Mouse (Mus musculus): Measurements from ENCODE around the gene Csk. TPM values are rescaled to one million over a fixed set of nuclear protein-coding genes. Genes with fewer than 3 reads are reported as not detected.

Gene Csk
- total RNA-seq, 2 experiments from 2014 or later: 7.1 to 14.0 TPM

DNA sequence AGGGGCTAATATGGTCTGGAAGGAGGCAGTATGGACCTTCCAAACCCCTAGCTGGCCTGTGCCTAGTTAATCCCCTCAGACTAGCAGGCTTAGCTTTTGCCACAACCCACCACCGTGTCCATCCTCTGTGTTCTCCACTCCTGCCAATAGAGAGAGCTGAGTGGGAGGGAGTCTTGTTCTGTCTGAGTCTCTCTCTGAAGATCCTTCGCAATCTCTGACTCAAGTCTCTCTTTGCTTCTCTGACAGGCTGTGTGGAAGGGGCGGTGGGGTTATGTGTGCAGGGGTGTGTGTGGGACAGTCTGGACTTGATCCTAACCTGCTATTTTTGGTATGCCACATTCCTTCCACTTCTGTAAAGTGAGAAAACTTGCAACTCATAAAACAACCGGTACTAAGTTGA is 48.6 kb downstream of the Csk start:
- Histone ChIP-seq H3K27ac (no peak overlapping the region), H3K4me3 (no peak overlapping the region)
- intact Hi-C loops (cut with DNase I): no loop called here
- no peak for TF ChIP-seq CTCF (IDR thresholded peaks at IDR 0.05)
- DNase-seq: no peak

DNA sequence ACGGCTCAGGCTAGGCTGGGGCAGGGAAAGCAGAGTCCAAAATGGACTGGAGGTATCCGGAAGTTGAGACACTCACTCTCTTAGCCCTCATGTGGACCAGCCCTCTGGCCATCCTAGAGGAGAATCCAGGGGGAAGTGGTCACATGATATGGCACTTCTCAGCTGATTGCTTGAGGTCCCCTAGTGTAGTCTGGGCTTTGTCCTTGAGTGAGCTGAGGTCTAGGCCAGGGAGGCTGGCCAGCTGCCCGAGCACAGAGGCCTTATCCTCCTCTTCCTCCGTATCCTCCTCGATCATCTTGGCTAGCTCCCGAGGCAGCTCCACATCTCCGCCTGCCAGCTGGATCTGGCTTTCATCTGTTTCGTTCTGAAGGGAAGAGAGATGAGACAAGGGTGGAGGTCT is 51.3 kb downstream of the Csk start:
- no peak overlapping the region for H3K27ac ChIP-seq
- TF ChIP-seq CTCF (IDR thresholded peaks at IDR 0.05): no peak
- H3K4me3 ChIP-seq: no peak overlapping the region
- intact Hi-C loops (cut with DNase I): no loop called here
- DNase-seq: no peak

DNA sequence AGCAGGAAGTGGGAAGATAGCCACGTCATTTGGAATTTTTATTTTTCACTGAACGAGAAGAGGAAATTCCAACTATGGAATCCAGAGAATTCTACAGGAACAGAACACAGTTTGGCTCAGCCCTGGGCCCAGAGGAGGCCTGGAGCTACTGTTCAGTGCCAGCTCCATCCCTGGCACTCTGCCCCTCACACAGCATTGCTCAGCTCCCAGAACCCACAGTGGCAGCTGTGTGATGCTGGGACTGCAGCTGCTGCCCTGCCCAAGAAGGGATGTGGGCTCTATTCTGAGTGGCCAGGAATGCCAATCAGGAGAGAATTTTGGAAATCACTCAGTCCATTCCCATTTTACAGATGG is 52.1 kb downstream of the Csk start:
- intact Hi-C loops (cut with DNase I): no loop called here
- no peak overlapping the region for H3K4me3 ChIP-seq
- TF ChIP-seq CTCF (IDR thresholded peaks at IDR 0.05): no peak
- peak; percentile 59 for DNase-seq
- peak overlapping the region; percentile 48 for H3K27ac ChIP-seq

DNA sequence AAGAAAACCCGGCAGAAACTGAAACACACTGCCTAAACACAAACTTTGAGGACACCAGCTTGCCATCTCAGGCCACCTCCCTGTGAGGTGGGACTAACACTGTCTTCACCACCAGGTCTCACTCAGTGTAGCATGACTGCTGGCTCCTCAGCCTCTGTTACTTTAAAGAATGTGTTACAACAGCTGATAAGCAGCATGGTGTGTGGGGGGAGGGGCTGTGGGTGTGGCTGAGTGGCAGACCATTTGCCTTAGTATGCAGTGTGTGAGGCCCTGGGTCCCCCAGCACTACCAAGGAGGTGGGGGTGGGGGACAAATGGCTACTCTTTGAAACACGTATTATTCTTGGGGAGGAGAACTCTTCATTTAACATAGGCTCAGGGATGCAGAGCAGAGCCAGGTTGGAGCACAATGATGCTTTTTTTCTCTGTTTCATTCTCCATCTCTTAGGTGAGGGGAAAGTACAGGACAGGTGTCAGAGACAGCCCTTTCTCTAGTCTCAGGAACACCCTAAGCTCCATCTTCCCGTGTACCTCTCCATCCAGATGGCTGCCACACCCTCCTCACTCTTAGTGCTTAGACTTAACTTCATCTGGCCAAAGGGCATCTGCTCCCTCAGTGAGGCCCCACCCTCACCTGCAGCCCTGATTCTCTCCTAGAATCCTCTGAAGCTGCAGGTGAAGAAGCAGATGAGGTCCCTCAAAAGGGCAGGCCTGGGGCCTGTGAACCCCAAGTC is 52.6 kb downstream of the Csk start:
- intact Hi-C loops (cut with DNase I): no loop called here
- Histone ChIP-seq H3K27ac (peak overlapping the region; percentile 48), H3K4me3 (no peak overlapping the region)
- no peak for TF ChIP-seq CTCF (IDR thresholded peaks at IDR 0.05)
- DNase-seq: no peak

DNA sequence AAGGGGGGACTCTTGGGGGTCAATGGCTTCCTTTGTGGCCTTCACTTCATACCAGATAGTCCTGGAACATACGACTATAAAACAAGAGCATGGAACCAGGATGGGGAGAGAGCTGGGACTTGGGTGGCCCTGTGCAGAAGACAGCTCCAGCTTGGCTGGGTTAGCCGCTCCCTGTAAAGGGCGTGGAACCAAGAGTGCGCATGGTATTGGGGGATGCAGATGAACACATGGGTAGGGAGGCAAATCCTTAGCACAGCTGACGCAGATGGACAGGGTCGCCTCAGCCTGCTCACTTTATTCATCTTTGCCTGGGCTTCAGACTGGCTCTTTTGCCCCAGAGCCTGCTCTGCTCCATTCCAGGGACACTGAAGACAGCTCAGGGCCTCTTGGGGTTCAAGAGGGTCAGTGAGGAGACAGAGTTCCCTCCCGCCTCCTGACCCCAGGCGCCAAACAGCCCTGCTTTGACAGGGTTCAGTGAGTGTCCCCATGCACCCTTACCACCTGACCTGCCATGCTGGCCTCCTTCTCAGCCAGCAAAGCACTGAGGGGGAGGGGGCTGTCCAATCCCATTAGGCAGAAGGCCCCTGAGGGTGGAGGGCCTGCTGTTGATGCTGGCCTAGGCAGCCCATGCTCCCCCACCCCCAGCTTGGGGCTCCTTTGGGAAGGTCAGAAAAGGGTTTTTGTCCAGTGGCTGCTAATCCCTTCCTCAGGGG is 54.4 kb downstream of the Csk start:
- DNase-seq: no peak
- intact Hi-C loops (cut with DNase I): no loop called here
- Histone ChIP-seq H3K4me3 (no peak overlapping the region), H3K27ac (0 out of 2 replicates have a peak overlapping the region, but pooled peaks have one; percentile 20)
- TF ChIP-seq CTCF (IDR thresholded peaks at IDR 0.05): no peak

DNA sequence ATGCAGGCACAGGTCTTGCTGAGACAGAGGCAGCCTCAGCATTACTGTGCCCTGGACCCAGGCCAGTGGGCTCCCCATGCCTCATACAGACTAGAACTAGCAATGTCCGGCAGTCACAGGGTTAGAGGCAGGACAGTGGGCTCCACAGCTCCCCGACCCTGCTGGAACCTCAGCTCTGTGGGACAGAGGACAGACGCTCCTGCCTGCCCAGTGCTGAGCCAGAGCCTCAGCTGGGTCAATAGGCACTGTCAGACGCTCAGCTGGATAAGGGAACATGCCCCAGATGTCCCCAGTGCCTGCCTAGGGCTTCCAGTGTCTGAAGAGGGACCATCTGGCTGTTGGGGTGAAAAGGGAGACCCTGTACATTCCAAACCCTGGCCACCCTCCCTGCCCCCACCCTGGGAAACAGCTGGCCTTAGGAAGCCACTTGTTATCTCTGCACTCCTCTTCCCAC is 55.5 kb downstream of the Csk start:
- no peak overlapping the region for H3K4me3 ChIP-seq
- intact Hi-C loops (cut with DNase I): no loop called here
- no peak for DNase-seq
- TF ChIP-seq CTCF (IDR thresholded peaks at IDR 0.05): no peak
- H3K27ac ChIP-seq: no peak overlapping the region

DNA sequence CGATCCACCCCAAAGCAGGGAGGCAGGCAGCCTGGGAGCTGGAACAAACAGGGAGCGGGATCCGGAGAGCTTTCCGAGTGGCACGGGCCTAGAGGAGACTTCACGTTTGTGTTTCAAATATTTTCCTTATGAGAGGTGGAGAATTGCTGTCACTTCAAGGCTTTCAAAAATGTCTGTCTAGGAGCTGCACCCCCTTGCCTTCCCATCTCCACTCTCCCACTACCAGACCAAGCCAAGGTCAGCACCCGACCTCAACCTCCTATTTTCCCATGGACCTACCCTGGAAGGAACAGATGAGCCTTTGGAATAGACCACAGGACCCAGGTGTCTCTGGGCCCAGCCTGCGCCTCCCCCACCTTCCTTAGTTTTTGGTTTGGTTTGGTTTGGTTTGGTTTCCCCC is 56.2 kb downstream of the Csk start:
- Histone ChIP-seq H3K4me3 (no peak overlapping the region), H3K27ac (no peak overlapping the region)
- TF ChIP-seq CTCF (IDR thresholded peaks at IDR 0.05): no peak
- no peak for DNase-seq
- intact Hi-C loops (cut with DNase I): no loop called here

DNA sequence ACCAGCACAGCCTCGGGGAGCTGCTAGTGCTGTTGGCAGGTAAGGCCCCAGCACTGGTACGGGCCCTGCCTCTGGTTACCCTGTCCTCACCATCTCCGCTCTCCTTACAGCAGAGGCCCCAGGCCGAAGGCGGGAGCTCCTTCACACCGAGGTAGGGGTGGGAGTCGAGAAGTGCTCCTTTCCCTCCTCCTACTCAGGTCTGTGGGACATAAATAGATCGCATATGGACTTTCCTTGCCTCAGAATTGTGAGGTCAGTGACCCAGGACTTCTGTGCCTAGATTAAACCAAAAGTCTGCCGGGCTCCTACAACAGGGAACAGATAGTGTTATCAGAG is 59.3 kb downstream of the Csk start:
- TF ChIP-seq CTCF (IDR thresholded peaks at IDR 0.05): no peak
- no peak overlapping the region for H3K27ac ChIP-seq
- H3K4me3 ChIP-seq: no peak overlapping the region
- no peak for DNase-seq
- intact Hi-C loops (cut with DNase I): no loop called here

DNA sequence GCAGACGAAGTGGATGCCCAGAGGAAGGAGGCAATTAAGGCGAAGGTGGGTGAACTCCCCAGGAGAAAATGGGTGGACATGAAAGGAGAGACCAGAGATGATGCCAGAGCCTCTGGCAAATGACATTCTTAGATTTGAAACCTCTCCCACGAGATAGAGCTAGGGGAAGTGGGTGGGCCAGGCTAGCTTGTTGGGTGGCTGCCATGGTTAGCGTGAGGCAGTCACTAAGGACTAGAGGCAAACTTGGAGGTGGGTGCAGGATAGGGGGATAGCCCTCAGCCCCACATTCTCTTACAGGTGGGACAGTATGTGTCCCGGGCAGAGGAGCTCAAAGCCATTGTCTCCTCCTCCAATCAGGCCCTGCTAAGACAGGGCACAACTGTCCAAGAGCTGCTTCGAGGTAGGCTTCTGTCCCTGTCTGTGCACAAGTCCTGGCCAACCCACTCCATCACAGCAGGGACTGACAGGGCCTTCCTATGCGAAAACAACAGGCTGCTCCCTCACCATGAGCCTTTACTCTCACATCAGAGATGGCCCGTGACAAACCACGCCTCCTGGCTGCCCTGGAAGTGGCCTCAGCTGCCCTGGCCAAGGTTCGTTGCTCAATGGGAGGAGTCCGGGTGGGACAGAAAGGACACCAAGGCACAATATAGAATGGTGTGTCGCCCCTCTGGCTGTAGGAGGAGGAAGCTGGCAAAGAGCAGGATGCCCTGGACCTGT is 59.8 kb downstream of the Csk start:
- TF ChIP-seq CTCF (IDR thresholded peaks at IDR 0.05): no peak
- Histone ChIP-seq H3K27ac (no peak overlapping the region), H3K4me3 (no peak overlapping the region)
- intact Hi-C loops (cut with DNase I): no loop called here
- no peak for DNase-seq

DNA sequence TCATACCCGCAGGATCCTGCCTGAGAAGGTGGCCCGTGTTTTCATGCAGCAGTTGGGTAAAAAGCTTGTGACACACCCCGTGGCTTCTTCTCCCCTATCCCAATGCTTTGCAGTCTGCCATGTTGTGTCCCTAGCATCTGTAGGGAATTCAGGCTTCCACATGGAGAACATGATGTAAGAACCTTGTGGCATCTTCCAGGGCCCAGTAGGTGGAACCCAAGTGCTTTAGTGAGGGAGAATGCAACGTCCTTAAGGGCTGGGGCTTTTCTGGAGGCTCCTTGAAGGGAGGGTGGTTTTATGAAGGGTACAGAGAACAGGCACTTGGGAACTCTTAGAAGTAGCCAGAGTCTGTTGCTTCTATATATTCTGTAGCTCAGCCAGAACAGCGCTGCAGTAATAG is 62.7 kb downstream of the Csk start:
- 0 out of 2 replicates have a peak, but pooled peaks have one; percentile 5 for TF ChIP-seq CTCF (IDR thresholded peaks at IDR 0.05)
- no peak overlapping the region for H3K4me3 ChIP-seq
- intact Hi-C loops (cut with DNase I): no loop called here
- DNase-seq: no peak
- H3K27ac ChIP-seq: no peak overlapping the region

DNA sequence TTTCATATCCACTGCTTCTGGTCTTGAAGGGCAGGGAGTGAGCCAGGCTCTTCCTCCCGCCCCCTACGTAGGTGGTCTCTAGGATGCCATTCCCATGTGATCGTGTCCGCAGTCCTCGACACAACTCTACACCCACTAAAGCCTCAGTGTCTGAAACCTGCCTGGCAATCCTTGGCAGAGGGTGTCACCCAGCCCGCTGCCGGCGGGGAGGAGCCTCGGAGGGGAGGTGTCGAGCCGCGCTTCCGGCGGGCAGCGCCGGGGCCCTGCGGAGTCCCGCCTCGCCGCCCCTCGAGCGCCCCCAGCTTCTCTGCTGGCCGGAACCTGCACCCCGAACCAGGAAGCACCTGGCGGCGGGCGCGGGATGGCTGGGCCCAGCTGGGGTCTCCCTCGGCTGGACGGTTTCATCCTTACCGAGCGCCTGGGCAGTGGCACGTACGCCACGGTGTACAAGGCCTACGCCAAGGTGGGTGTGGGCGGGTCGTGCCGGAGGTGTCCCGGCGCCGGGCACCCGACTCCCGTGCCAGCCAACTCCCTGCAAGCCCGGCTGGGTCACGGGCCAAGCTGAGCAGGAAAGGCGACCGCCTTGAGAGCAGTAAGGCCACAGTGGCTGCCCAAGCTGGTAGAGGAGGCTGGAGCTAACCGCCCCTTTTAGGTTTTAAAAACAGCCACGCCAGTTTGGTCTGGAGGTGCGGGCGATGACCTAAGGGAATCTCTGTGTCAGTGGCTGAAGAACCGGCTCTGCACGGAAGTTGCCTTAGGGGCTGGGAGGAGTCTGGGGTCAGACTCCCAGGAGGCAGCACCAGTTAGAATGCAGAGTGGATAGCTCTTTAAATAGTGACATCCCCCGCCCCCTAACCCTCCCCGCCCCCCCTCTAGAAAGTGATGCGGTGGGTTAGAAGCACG is 64.0 kb downstream of the Csk start, which contains the start of gene Ulk3:
TSS of gene Ulk3 (plus strand) at position 229 of the 903 bp plus-strand sequence.
- peak; percentile 51 for TF ChIP-seq CTCF (IDR thresholded peaks at IDR 0.05)
- Histone ChIP-seq H3K27ac (peak within 1 kb of the TSS; percentile 90), H3K4me3 (peak within 1 kb of the TSS; percentile 81)
- intact Hi-C loops (cut with DNase I): loop anchor here (2.0 kb wide), 1 partner anchor 43 kb away; no protein-coding TSS in a partner anchor
- DNase-seq: peak; percentile 90

DNA sequence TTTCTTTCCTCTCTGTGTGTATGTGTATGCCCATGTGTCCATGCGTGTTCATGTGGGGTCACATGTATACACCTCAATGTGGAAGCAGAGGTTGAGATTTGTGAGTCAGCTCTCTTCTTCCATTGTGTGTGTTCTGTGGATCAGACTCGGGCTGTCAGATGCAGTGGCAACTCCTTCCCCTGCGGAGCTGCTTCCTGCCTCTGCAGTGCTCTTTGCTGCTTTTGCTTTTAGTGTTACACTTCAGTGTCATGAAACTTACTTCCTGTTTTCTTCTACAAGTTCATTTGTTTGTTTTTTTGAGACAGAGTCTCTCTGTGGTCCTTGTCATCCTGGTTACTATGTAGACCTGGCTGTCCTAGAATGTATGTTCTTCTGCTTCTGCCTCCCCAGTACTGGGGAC is 68.4 kb downstream of the Csk start:
- no peak overlapping the region for H3K27ac ChIP-seq
- TF ChIP-seq CTCF (IDR thresholded peaks at IDR 0.05): no peak
- no peak overlapping the region for H3K4me3 ChIP-seq
- intact Hi-C loops (cut with DNase I): no loop called here
- no peak for DNase-seq

All from gastrocnemius, adult 2 months (tissue).